Mouse (Mus musculus) urinary bladder, postnatal 36 days (tissue): ENCODE measurements around the gene Pdik1l.
A peak's percentile ranks its signal among the peaks of the same experiment; 100 is the strongest.
"Not testable (repeated sequence)": the region's sequence is repeated elsewhere in the genome, so short reads cannot be mapped to it uniquely, and the experiment has no call there.

ENCODE experiments used
- DNase-seq, 2 experiments: peaks; one replicate each; pipeline ENCODE4 v3.0.0; 2022; ENCODE audit warnings: low spot score in 2 of 2, mixed read lengths in 1 of 2

The Pdik1l gene

GRCm38 (mm10) chr4:134298626-134299497 lies 11.2 kb upstream of the Pdik1l start:
- DNase-seq, result no peak

GRCm38 (mm10) chr4:134297369-134297768 lies 9.7 kb upstream of the Pdik1l start:
- no peak for DNase-seq

- no peak for DNase-seq
Measured at GRCm38 (mm10) chr4:134296523-134296922, 8.8 kb upstream of the Pdik1l start.

GRCm38 (mm10) chr4:134296096-134296495 lies 8.4 kb upstream of the Pdik1l start:
- not testable (repeated sequence) for DNase-seq

- no peak for DNase-seq
Measured at GRCm38 (mm10) chr4:134293692-134294163, 6.0 kb upstream of the Pdik1l start.

GRCm38 (mm10) chr4:134293061-134293691 lies 5.5 kb upstream of the Pdik1l start:
- no peak for DNase-seq

- peak; percentile 53 to 76 for DNase-seq
Measured at GRCm38 (mm10) chr4:134292067-134292466, 4.4 kb upstream of the Pdik1l start.

GRCm38 (mm10) chr4:134288397-134289256 lies 932 bp upstream of the Pdik1l start:
- DNase-seq, result no peak

GRCm38 (mm10) chr4:134287168-134287564 lies 529 bp downstream of the Pdik1l start:
- peak; percentile 95 to 98 for DNase-seq

- DNase-seq, result no peak
Measured at GRCm38 (mm10) chr4:134286226-134287167, 1.2 kb downstream of the Pdik1l start.

GRCm38 (mm10) chr4:134284942-134285341 lies 2.8 kb downstream of the Pdik1l start:
- no peak for DNase-seq

GRCm38 (mm10) chr4:134273417-134274345 lies 14.0 kb downstream of the Pdik1l start:
- no peak for DNase-seq

GRCm38 (mm10) chr4:134272731-134273416 lies 14.8 kb downstream of the Pdik1l start:
- DNase-seq, result no peak

- no peak for DNase-seq
Measured at GRCm38 (mm10) chr4:134271979-134272378, 15.7 kb downstream of the Pdik1l start.

GRCm38 (mm10) chr4:134269622-134270021 lies 18.1 kb downstream of the Pdik1l start:
- not testable (repeated sequence) for DNase-seq

- DNase-seq, result no peak
Measured at GRCm38 (mm10) chr4:134268102-134268655, 19.5 kb downstream of the Pdik1l start.

- DNase-seq, result no peak
Measured at GRCm38 (mm10) chr4:134265860-134266585, 21.7 kb downstream of the Pdik1l start.

GRCm38 (mm10) chr4:134263191-134263590 lies 24.5 kb downstream of the Pdik1l start:
- peak in 1 of 2 experiments; percentile 59 for DNase-seq
